Mouse (Mus musculus) liver, postnatal 0 days (tissue): ENCODE data around the gene Flvcr2.

Experiments
- CTCF ChIP-seq: sonication (generic); IDR thresholded peaks from 2 replicates; pipeline ENCODE4 v1.5.1; 2016; ENCODE audit warnings: antibody characterized with exemption, low read depth
- EP300 ChIP-seq: IDR thresholded peaks from 2 replicates; pipeline ENCODE4 v1.6.1; 2016; ENCODE audit warnings: antibody characterized with exemption, low read depth, mild to moderate bottlenecking

GRCm38 (mm10) chr12:85830691-85831090 is 84.4 kb downstream of the Flvcr2 start:
- TF ChIP-seq EP300 (no peak), CTCF (no peak)
